9 mouse cellular contexts compared by ENCODE assay signal in the genomic region with DNA sequence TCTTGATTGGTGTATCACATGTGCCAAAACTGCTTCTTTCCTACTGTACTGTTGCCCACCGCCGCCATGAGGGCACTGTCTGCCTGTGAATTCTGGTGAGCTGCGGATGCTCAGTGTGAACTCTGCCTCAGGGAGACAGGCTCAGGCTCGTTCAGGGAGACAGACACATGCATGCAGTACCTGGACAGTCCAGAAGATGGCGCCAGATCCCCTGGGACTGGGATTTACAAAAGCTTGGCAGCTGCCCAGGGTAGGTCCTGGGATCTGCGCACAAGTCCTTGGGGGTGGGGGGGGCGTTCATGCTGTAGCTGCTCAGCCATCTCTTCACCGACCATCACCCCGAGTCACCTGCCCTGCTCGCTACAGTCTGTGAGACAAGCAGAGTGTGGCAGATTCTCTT.
DNase-seq lines count a peak whose midpoint lies in the region; ATAC-seq and TF ChIP-seq lines count a peak whose summit lies in the region.
"Had no signal": no experiment of that assay in that cellular context is flagged by ENCODE, and none has a peak within 500 bp of the region (broad histone marks: within the 10 kb centered on the region; RNA-seq: fewer than 3 reads in every experiment).

No protein-coding gene starts in this region.

- peak; percentile 87 for TF ChIP-seq CTCF in thymus, adult 2 months (IDR thresholded peaks at IDR 0.05; ENCODE audit: borderline replicate concordance, control insufficient read depth, extremely low read depth, insufficient read depth, low read length, poor library complexity)

- WGBS in heart, embryonic 11.5 days (ENCODE audit: insufficient replicate concordance), result 16% methylated on average over 10 of the region's 10 CpGs
- 12% methylated on average over 10 of the region's 10 CpGs for WGBS in kidney, embryonic 14.5 days
- WGBS in liver, embryonic 11.5 days, result 21% methylated on average over 10 of the region's 10 CpGs
- 11% methylated on average over 10 of the region's 10 CpGs for WGBS in neural tube, embryonic 13.5 days
- 31% methylated on average over 10 of the region's 10 CpGs for WGBS in thymus, adult 2 months

- H3K36me3 ChIP-seq in heart, embryonic 11.5 days (ENCODE audit: control insufficient read depth, insufficient read depth, low read length), result no peaks in the 10 kb centered on the region
- H3K36me3 ChIP-seq in kidney, embryonic 14.5 days (ENCODE audit: control insufficient read depth, insufficient read depth, low read length), result no peaks in the 10 kb centered on the region
- H3K36me3 ChIP-seq in liver, embryonic 11.5 days (ENCODE audit: control insufficient read depth, insufficient read depth, low read length), result no peaks in the 10 kb centered on the region
- no peaks in the 10 kb centered on the region for H3K36me3 ChIP-seq in neural tube, embryonic 13.5 days
- no peaks in the 10 kb centered on the region for H3K36me3 ChIP-seq in thymus, adult 2 months (ENCODE audit: control insufficient read depth, insufficient read depth, low read length)
- H3K36me3 ChIP-seq: stomach, embryonic 15.5 days had no signal

- ATAC-seq in heart, embryonic 11.5 days (replicated peaks; ENCODE audit: insufficient number of reproducible peaks, low FRiP score, low TSS enrichment), result no peak
- ATAC-seq in kidney, embryonic 14.5 days (ENCODE audit: low FRiP score, low TSS enrichment), result 0 out of 2 replicates have a peak, but pooled peaks have one; percentile 52
- no peak; the same call in 1 of the 2 replicates for ATAC-seq in liver, embryonic 11.5 days (replicated peaks; ENCODE audit: low FRiP score)
- peak; percentile 74 for ATAC-seq in neural tube, embryonic 13.5 days (ENCODE audit: low read depth)

- no peaks in the 10 kb centered on the region for H3K9me3 ChIP-seq in heart, embryonic 11.5 days (replicated peaks; ENCODE audit: control insufficient read depth, low read length)
- no peaks in the 10 kb centered on the region for H3K9me3 ChIP-seq in kidney, embryonic 14.5 days (ENCODE audit: control insufficient read depth, low read length)
- H3K9me3 ChIP-seq in liver, embryonic 11.5 days (ENCODE audit: control insufficient read depth, low read length), result no peaks in the 10 kb centered on the region
- H3K9me3 ChIP-seq in neural tube, embryonic 13.5 days, result no peaks in the 10 kb centered on the region
- H3K9me3 ChIP-seq: stomach, embryonic 15.5 days had no signal

- no peak overlapping the region for H3K9ac ChIP-seq in heart, embryonic 11.5 days (ENCODE audit: low read depth, low read length)
- H3K9ac ChIP-seq in kidney, embryonic 14.5 days (ENCODE audit: low read depth, low read length), result no peak overlapping the region
- H3K9ac ChIP-seq in liver, embryonic 11.5 days (ENCODE audit: low read depth, low read length), result no peak overlapping the region
- no peak overlapping the region for H3K9ac ChIP-seq in neural tube, embryonic 13.5 days
- H3K9ac ChIP-seq: stomach, embryonic 15.5 days had no signal

- no peaks in the 10 kb centered on the region for H3K4me1 ChIP-seq in heart, embryonic 11.5 days (ENCODE audit: control insufficient read depth, insufficient read depth, low read length)
- H3K4me1 ChIP-seq in kidney, embryonic 14.5 days (ENCODE audit: control insufficient read depth, insufficient read depth, low read length), result no peaks in the 10 kb centered on the region
- no peaks in the 10 kb centered on the region for H3K4me1 ChIP-seq in liver, embryonic 11.5 days (replicated peaks; ENCODE audit: control insufficient read depth, insufficient read depth, low read length)
- peaks cover 51% of the 10 kb centered on the region for H3K4me1 ChIP-seq in neural tube, embryonic 13.5 days (replicated peaks)
- H3K4me1 ChIP-seq in thymus, adult 2 months (replicated peaks; ENCODE audit: control insufficient read depth, insufficient read depth, low read length), result no peaks in the 10 kb centered on the region

- H3K27me3 ChIP-seq in heart, embryonic 11.5 days (ENCODE audit: control insufficient read depth, insufficient read depth, low read length), result peaks cover 6% of the 10 kb centered on the region
- H3K27me3 ChIP-seq in kidney, embryonic 14.5 days (ENCODE audit: control insufficient read depth, insufficient read depth, low read length), result no peaks in the 10 kb centered on the region
- no peaks in the 10 kb centered on the region for H3K27me3 ChIP-seq in liver, embryonic 11.5 days (replicated peaks; ENCODE audit: control insufficient read depth, insufficient read depth, low read length)
- H3K27me3 ChIP-seq in neural tube, embryonic 13.5 days, result no peaks in the 10 kb centered on the region
- H3K27me3 ChIP-seq in thymus, adult 2 months (ENCODE audit: control insufficient read depth, insufficient read depth, low read length), result no peaks in the 10 kb centered on the region
- H3K27me3 ChIP-seq: stomach, embryonic 15.5 days had no signal

- TF ChIP-seq POLR2A in thymus, adult 2 months (IDR thresholded peaks at IDR 0.05; ENCODE audit: control insufficient read depth, extremely low read depth, insufficient read depth, low read length, poor library complexity), result no peak

- H3K4me2 ChIP-seq in heart, embryonic 11.5 days, result no peak overlapping the region
- H3K4me2 ChIP-seq in kidney, embryonic 14.5 days (replicated peaks; ENCODE audit: low read depth, low read length), result no peak overlapping the region
- H3K4me2 ChIP-seq in liver, embryonic 11.5 days, result no peak overlapping the region
- no peak overlapping the region for H3K4me2 ChIP-seq in neural tube, embryonic 13.5 days
- H3K4me2 ChIP-seq: stomach, embryonic 15.5 days had no signal

- peak; percentile 48 for DNase-seq in heart, adult 8-10 months (ENCODE audit: low spot score)
- DNase-seq in embryo, embryonic 10 days (ENCODE audit: low spot score), result peak; percentile 89
- peak; percentile 25 for DNase-seq in gastrocnemius, postnatal 25 days
- DNase-seq in liver, embryonic 11.5 days (ENCODE audit: low spot score), result peak; percentile 70
- peak; percentile 44 for DNase-seq in thymus, adult 2 months

- H3K4me3 ChIP-seq in heart, embryonic 11.5 days (ENCODE audit: low read depth, low read length), result no peak overlapping the region
- H3K4me3 ChIP-seq in kidney, embryonic 14.5 days (ENCODE audit: low read length), result no peak overlapping the region
- no peak overlapping the region for H3K4me3 ChIP-seq in liver, embryonic 11.5 days (ENCODE audit: low read depth, low read length)
- no peak overlapping the region for H3K4me3 ChIP-seq in neural tube, embryonic 13.5 days
- no peak overlapping the region for H3K4me3 ChIP-seq in thymus, adult 2 months (ENCODE audit: control insufficient read depth, insufficient read depth, low read length)
- H3K4me3 ChIP-seq: stomach, embryonic 15.5 days had no signal

- no peak overlapping the region for H3K27ac ChIP-seq in heart, embryonic 11.5 days (ENCODE audit: low read depth, low read length)
- H3K27ac ChIP-seq in kidney, embryonic 14.5 days (ENCODE audit: low read depth, low read length), result no peak overlapping the region
- H3K27ac ChIP-seq in liver, embryonic 11.5 days (ENCODE audit: low read depth, low read length), result no peak overlapping the region
- H3K27ac ChIP-seq in neural tube, embryonic 13.5 days (replicated peaks), result peak overlapping the region; percentile 61
- no peak overlapping the region for H3K27ac ChIP-seq in thymus, adult 2 months (ENCODE audit: control insufficient read depth, insufficient read depth, low read length)
- H3K27ac ChIP-seq: stomach, embryonic 15.5 days had no signal

Comparison
In these comparisons a context has a peak if more than half of its experiments do, and no peak if none do; other contexts are left out.
1. DNase-seq: peak in every context shown above with its lines; median percentile 89 in embryo, embryonic 10 days; 70 in liver, embryonic 11.5 days; 48 in heart, adult 8-10 months; 44 in thymus, adult 2 months; 25 in gastrocnemius, postnatal 25 days.
2. ATAC-seq: peak in kidney, embryonic 14.5 days (single experiment) and neural tube, embryonic 13.5 days (single experiment); none in heart, embryonic 11.5 days (single experiment) and liver, embryonic 11.5 days (single experiment).